Mouse (Mus musculus): ENCODE data around the gene Tmem256.
"Not testable (repeated sequence)": the region's sequence is repeated elsewhere in the genome, so short reads cannot be mapped to it uniquely, and the experiment has no call there.

DNA sequence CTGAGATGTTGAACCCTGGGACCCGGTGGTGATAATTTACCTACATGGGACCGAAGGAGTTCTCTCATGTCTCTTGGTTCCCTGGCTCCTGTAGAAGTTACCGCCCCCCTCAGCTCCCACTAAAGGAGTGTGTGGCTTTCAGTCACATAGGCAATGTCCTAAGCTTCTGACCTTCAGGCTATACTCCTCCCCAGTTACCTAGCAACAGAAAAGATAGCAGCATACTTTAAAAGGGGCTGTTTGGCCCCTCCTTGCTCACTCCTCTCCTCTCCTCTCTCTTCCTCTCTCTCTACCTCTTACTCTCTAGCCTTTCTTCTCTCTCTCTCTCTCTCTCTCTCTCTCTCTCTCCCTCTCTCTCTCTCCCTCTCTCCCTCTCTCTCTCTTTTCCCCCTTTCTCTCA lies 25.4 kb downstream of the Tmem256 start:
- TF ChIP-seq E2F4 (IDR thresholded peaks at IDR 0.05; ENCODE audit: insufficient replicate concordance, low read depth, low read length); CTCF (conservative IDR thresholded peaks at IDR 0.05 in 1 of 2, IDR thresholded peaks at IDR 0.05 in 1 of 2; ENCODE audit: low read depth in 2 of 2, low read length in 2 of 2); POLR2A (IDR thresholded peaks at IDR 0.05; ENCODE audit: low read depth, low read length); POLR2AphosphoS2 (IDR thresholded peaks at IDR 0.05; ENCODE audit: low read depth, low read length); USF1 (IDR thresholded peaks at IDR 0.05; ENCODE audit: low read depth, low read length); MAZ (IDR thresholded peaks at IDR 0.05; ENCODE audit: low read depth, low read length); RCOR1 (conservative IDR thresholded peaks at IDR 0.05; ENCODE audit: low read depth, low read length); EP300 (IDR thresholded peaks at IDR 0.05; ENCODE audit: low read length); MXI1 (IDR thresholded peaks at IDR 0.05; ENCODE audit: low read depth, low read length); ZMIZ1 (IDR thresholded peaks at IDR 0.05; ENCODE audit: low read depth, low read length); HCFC1 (IDR thresholded peaks at IDR 0.05; ENCODE audit: low read depth, low read length): not testable (repeated sequence)

All from CH12.LX (cell line).